Mouse (Mus musculus) Patski (cell line): ENCODE results near the gene Far2. TPM values are rescaled to one million over a fixed set of nuclear protein-coding genes. Genes with fewer than 3 reads are reported as not detected.
A peak's percentile ranks its signal among the peaks of the same experiment; 100 is the strongest.
"Not testable (repeated sequence)": the region's sequence is repeated elsewhere in the genome, so short reads cannot be mapped to it uniquely, and the experiment has no call there.

Experiments
- ATAC-seq: fragments of 100-300 bp; one replicate; pipeline ENCODE4 v1.8.0; 2021
- CTCF ChIA-PET: fragments of 350-600 bp; sonication (Branson Sonifier 250); formaldehyde crosslinking; loops from one replicate; lab custom pipeline; 2022; ENCODE audit warnings: inconsistent platforms; lab: Charles Lee
- POLR2A ChIA-PET: fragments of 350-600 bp; sonication (Branson Sonifier 250); formaldehyde crosslinking; loops from one replicate; lab custom pipeline; 2022; ENCODE audit warnings: antibody characterized with exemption, inconsistent platforms; lab: Charles Lee
- DNase-seq: peaks from one replicate; pipeline ENCODE4 v3.0.0-alpha.2; 2011; ENCODE audit warnings: low read depth, low spot score
- H3K27me3 ChIP-seq: fragments of 371-371 bp; one replicate; pipeline ENCODE4 v1.5.1; 2021
- CTCF ChIP-seq: fragments of 100-300 bp; IDR thresholded peaks from one replicate; pipeline ENCODE4 v1.5.1; 2021
- in situ Hi-C: fragments of 300-500 bp; cut with MboI; formaldehyde crosslinking; loops from 3 replicates; pipeline ENCODE4 v1.11.1; 2018; ENCODE audit warnings: low pct_unique_long_range_greater_than_20kb, mixed read lengths
- polyA plus RNA-seq: library from polyadenylated mRNA; unstranded; gene quantifications from one replicate; pipeline ENCODE4 v1.2.3, GENCODE M21; 2021

Far2 gene
- polyA plus RNA-seq, 1 experiment from 2014 or later, result 1.2 TPM

GRCm38 (mm10) chr6:148116907-148117306, 69.8 kb downstream of the Far2 start:
- TF ChIP-seq CTCF, result no peak
- POLR2A ChIA-PET, result no interaction called here
- DNase-seq (no peak), ATAC-seq (no peak)
- CTCF ChIA-PET, result interaction anchor here (0.8 kb wide), 1 partner anchor 15 kb away, joined by 4 read pairs; no protein-coding TSS in a partner anchor
- H3K27me3 ChIP-seq, result peaks cover 16% of the 10 kb centered on the region
- in situ Hi-C loops, result no loop called here

- peaks cover 13% of the 10 kb centered on the region for H3K27me3 ChIP-seq
- ChIA-PET POLR2A (no interaction called here), CTCF (interaction anchor here (0.8 kb wide), 1 partner anchor 14 kb away, joined by 4 read pairs; no protein-coding TSS in a partner anchor)
- in situ Hi-C loops, result no loop called here
- DNase-seq, result no peak
- no peak for TF ChIP-seq CTCF
- ATAC-seq, result no peak
Observed at GRCm38 (mm10) chr6:148117696-148118095, 70.6 kb downstream of the Far2 start.

DNA sequence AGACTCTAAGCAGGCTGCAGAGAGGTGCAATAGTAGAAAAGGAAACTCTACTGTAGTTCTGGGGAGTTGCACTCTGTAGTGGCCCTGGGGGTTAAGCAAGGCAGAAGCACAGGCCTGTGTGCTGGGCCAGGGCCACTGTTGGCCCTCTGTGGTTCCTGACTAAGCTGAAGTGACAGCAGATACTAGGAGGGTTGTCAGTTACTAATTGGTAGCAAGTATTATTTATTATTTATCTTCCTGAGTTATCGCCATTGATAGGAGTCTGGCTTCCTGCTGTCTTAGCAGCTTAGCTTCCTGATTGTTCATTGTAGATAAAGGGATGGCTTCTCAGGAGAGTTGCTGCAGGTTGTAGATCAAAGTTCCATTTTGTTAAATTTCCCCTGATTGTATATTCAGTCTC, 73.6 kb downstream of the Far2 start:
- CTCF ChIA-PET, result interaction anchor here (2.3 kb wide), 1 partner anchor 16 kb away, joined by 8 read pairs; no protein-coding TSS in a partner anchor

GRCm38 (mm10) chr6:148126851-148127250, 79.8 kb downstream of the Far2 start:
- POLR2A ChIA-PET, H3K27me3 ChIP-seq, CTCF ChIA-PET, ATAC-seq: not testable (repeated sequence)
- in situ Hi-C loops, result loop anchor here (25.0 kb wide), 1 partner anchor 1115 kb away; no protein-coding TSS in a partner anchor
- peak; percentile 9 for DNase-seq

More for the DNA sequence above, 73.6 kb downstream of the Far2 start:
- DNase-seq (no peak), ATAC-seq (no peak)
- H3K27me3 ChIP-seq, result peaks cover 4% of the 10 kb centered on the region
- no peak for TF ChIP-seq CTCF
- in situ Hi-C loops, result no loop called here
- POLR2A ChIA-PET, result no interaction called here

GRCm38 (mm10) chr6:148132314-148132713, 85.3 kb downstream of the Far2 start:
- in situ Hi-C loops, result loop anchor here (10.0 to 25.0 kb wide), 2 partner anchors 128 to 1120 kb away; no protein-coding TSS in a partner anchor
- ChIA-PET POLR2A (no interaction called here), CTCF (interaction anchor here (1.5 kb wide), 1 partner anchor 15 kb away, joined by 4 read pairs; no protein-coding TSS in a partner anchor)
- H3K27me3 ChIP-seq, result peaks cover 5% of the 10 kb centered on the region
- no peak for TF ChIP-seq CTCF
- no peak for DNase-seq
- ATAC-seq, result no peak

GRCm38 (mm10) chr6:148133536-148133935, 86.5 kb downstream of the Far2 start:
- peaks cover 5% of the 10 kb centered on the region for H3K27me3 ChIP-seq
- ATAC-seq (no peak), DNase-seq (no peak)
- no peak for TF ChIP-seq CTCF
- CTCF ChIA-PET, result no interaction called here
- POLR2A ChIA-PET, result no interaction called here
- in situ Hi-C loops, result loop anchor here (10.0 to 25.0 kb wide), 2 partner anchors 129 to 1121 kb away; no protein-coding TSS in a partner anchor

- TF ChIP-seq CTCF, result peak; percentile 95
- in situ Hi-C loops, result loop anchor here (10.0 to 25.0 kb wide), 2 partner anchors 131 to 1124 kb away; no protein-coding TSS in a partner anchor
- ATAC-seq (peak; percentile 71), DNase-seq (peak; percentile 22)
- POLR2A ChIA-PET, result no interaction called here
- CTCF ChIA-PET, result interaction anchor here (1.0 to 2.2 kb wide), 2 partner anchors 9 to 16 kb away, joined by 3 to 8 read pairs; no protein-coding TSS in a partner anchor
- peaks cover 14% of the 10 kb centered on the region for H3K27me3 ChIP-seq
Observed at GRCm38 (mm10) chr6:148135769-148136382, 88.8 kb downstream of the Far2 start.

GRCm38 (mm10) chr6:148139288-148139995, 92.4 kb downstream of the Far2 start:
- CTCF ChIA-PET, result no interaction called here
- POLR2A ChIA-PET, result interaction anchor here (0.6 kb wide), 1 partner anchor 16 kb away, joined by 3 read pairs; no protein-coding TSS in a partner anchor
- no peak for ATAC-seq
- DNase-seq, result no peak
- TF ChIP-seq CTCF, result no peak
- in situ Hi-C loops, result loop anchor here (10.0 to 25.0 kb wide), 2 partner anchors 135 to 1127 kb away; no protein-coding TSS in a partner anchor
- H3K27me3 ChIP-seq, result peaks cover 9% of the 10 kb centered on the region

- in situ Hi-C loops, result loop anchor here (25.0 kb wide), 1 partner anchor 1130 kb away; no protein-coding TSS in a partner anchor
- ChIA-PET POLR2A (interaction anchor here (0.7 kb wide), 1 partner anchor 738 kb away, joined by 4 read pairs; no protein-coding TSS in a partner anchor), CTCF (interaction anchor here (1.0 kb wide), 1 partner anchor 30 kb away, joined by 3 read pairs; no protein-coding TSS in a partner anchor)
- H3K27me3 ChIP-seq, result peaks cover 9% of the 10 kb centered on the region
- TF ChIP-seq CTCF, result peak; percentile 30
- ATAC-seq (no peak), DNase-seq (no peak)
Observed at GRCm38 (mm10) chr6:148141874-148142273, 94.8 kb downstream of the Far2 start.

DNA sequence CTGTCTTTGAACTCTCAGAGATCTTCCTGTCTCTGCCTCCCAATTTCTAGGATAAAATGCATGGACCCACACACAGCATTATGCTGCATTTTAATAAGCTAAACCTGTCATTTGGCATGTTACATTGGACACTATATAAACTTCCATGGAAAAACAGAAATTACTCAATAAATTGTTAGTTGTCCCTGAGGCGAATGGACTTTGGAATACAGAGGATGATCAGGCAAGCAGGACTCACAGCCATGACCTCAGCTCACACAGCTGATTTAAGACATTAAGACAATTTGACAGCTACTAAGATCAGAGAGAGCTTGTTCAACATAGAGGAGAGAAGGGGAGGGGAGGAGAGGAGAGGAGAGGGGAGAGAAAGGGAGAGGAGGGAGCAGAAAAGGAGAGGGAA, 95.4 kb downstream of the Far2 start:
- CTCF ChIA-PET, result interaction anchor here (1.0 kb wide), 1 partner anchor 30 kb away, joined by 3 read pairs; no protein-coding TSS in a partner anchor
- in situ Hi-C loops, result loop anchor here (25.0 kb wide), 1 partner anchor 1130 kb away; no protein-coding TSS in a partner anchor
- peaks cover 9% of the 10 kb centered on the region for H3K27me3 ChIP-seq
- POLR2A ChIA-PET, result interaction anchor here (0.7 kb wide), 1 partner anchor 738 kb away, joined by 4 read pairs; no protein-coding TSS in a partner anchor
- no peak for TF ChIP-seq CTCF
- ATAC-seq (no peak), DNase-seq (no peak)

- in situ Hi-C loops, POLR2A ChIA-PET: not testable (repeated sequence)
- CTCF ChIA-PET, result interaction anchor here (1.0 kb wide), 1 partner anchor 21 kb away, joined by 3 read pairs; no protein-coding TSS in a partner anchor
Observed at GRCm38 (mm10) chr6:148152305-148152704, 105.2 kb downstream of the Far2 start.

More at GRCm38 (mm10) chr6:148152305-148152704, 105.2 kb downstream of the Far2 start:
- peaks cover 25% of the 10 kb centered on the region for H3K27me3 ChIP-seq
- DNase-seq, ATAC-seq: not testable (repeated sequence)
